Mouse (Mus musculus): ENCODE measurements around the gene Gm13040.
"Not testable (repeated sequence)": the region's sequence is repeated elsewhere in the genome, so short reads cannot be mapped to it uniquely, and the experiment has no call there.

Gene Gm13040

DNA sequence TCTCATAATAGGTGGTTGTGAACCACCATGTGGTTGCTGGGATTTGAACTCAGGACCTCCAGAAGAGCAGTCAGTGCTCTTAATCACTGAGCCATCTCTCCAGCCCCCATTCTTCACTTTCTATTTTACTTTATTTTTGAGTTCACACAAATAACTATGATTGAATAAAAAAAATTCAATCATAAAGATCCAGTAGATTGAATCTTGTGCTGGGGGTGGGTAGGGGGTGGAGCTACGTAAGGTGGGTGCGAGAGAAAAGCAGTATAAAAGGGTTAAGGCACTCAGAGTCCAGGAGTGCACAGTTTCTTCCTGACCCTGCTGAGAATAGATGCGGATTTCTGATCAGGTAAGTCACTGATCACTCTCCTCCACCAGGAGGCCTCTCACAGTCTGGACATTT lies at the start of gene Gm13040:
TSS of gene Gm13040 (plus strand) at position 301 of the 400 bp plus-strand sequence.
- not testable (repeated sequence) for DNase-seq

DNA sequence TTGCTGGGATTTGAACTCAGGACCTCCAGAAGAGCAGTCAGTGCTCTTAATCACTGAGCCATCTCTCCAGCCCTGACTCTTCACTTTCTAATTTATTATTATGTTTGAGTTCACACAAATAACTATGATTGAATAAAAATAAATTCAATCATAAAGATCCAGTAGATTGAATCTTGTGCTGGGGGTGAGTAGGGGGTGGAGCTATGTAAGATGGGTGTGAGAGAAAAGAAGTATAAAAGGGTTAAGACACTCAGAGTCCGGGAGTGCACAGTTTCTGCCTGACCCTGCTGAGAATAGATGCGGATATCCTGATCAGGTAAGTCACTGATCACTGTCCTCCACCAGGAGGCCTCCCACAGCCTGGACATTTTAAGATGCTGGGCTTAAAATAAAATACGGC lies 24.7 kb upstream of the Gm13040 start, which contains the start of gene Gm13043:
TSS of gene Gm13043 (plus strand) at position 301 of the 400 bp plus-strand sequence.
- DNase-seq, result no peak

DNA sequence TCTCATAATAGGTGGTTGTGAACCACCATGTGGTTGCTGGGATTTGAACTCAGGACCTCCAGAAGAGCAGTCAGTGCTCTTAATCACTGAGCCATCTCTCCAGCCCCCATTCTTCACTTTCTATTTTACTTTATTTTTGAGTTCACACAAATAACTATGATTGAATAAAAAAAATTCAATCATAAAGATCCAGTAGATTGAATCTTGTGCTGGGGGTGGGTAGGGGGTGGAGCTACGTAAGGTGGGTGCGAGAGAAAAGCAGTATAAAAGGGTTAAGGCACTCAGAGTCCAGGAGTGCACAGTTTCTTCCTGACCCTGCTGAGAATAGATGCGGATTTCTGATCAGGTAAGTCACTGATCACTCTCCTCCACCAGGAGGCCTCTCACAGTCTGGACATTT lies 15.6 kb downstream of the Gm13040 start, which contains the start of the genes BC080695 and Gm13057:
TSS of gene BC080695 (plus strand) at position 301 of the 400 bp plus-strand sequence.
TSS of gene Gm13057 (plus strand) at position 310 of the 400 bp plus-strand sequence.
- not testable (repeated sequence) for DNase-seq
